Mouse (Mus musculus) small intestine, adult 2 months (tissue): Measurements from ENCODE around the gene Sema5a. TPM values are rescaled to one million over a fixed set of nuclear protein-coding genes. Genes with fewer than 3 reads are reported as not detected.

Experiments used
- H3K27ac ChIP-seq: fragments of 200-500 bp; 2 replicates; pipeline ENCODE4 v1.5.1; 2012; ENCODE audit warnings: low read depth, low read length, control low read depth, inconsistent platforms; ENCODE audit not compliant: insufficient read depth
- H3K27me3 ChIP-seq: fragments of 200-500 bp; 2 replicates; pipeline ENCODE4 v1.6.1; 2012; ENCODE audit warnings: mild to moderate bottlenecking, moderate library complexity, low read length, inconsistent platforms; ENCODE audit not compliant: control insufficient read depth, insufficient read depth
- H3K36me3 ChIP-seq: fragments of 200-500 bp; 2 replicates; pipeline ENCODE4 v1.6.1; 2012; ENCODE audit warnings: mild to moderate bottlenecking, low read length, control low read depth, inconsistent platforms; ENCODE audit not compliant: control insufficient read depth, insufficient read depth
- H3K4me1 ChIP-seq: fragments of 200-500 bp; 2 replicates; pipeline ENCODE4 v1.6.1; 2012; ENCODE audit warnings: low read length, inconsistent platforms, mixed read lengths; ENCODE audit not compliant: control insufficient read depth, insufficient read depth, insufficient read length
- H3K4me3 ChIP-seq: fragments of 200-500 bp; 2 replicates; pipeline ENCODE4 v1.5.1; 2012; ENCODE audit warnings: low read depth, mild to moderate bottlenecking, control low read depth, inconsistent platforms, low read length, moderate library complexity
- CTCF ChIP-seq: fragments of 200-500 bp; IDR thresholded peaks from 2 replicates; pipeline ENCODE4 v1.5.1; 2012; ENCODE audit warnings: low read depth, mild to moderate bottlenecking, control low read depth, inconsistent platforms, low read length, moderate library complexity, mixed read lengths; ENCODE audit not compliant: insufficient replicate concordance, insufficient read length; ENCODE audit errors: extremely low read depth
- POLR2A ChIP-seq: fragments of 200-500 bp; IDR thresholded peaks from 2 replicates; pipeline ENCODE4 v1.6.1; 2012; ENCODE audit warnings: low read depth, mild to moderate bottlenecking, control low read depth, inconsistent platforms, low read length, moderate library complexity
- WGBS: fragments of 180-500 bp; shearing (Covaris S2); methylation state at CpG from one replicate; pipeline ENCODE4 v1.1.7; 2018; 5-methylcytosine and 5-hydroxymethylcytosine counted together
- polyA plus RNA-seq: library from polyadenylated mRNA; depleted of rRNA; stranded (reverse); fragments of >200 nt; gene quantifications from 2 replicates; pipeline ENCODE4 v1.2.3, GENCODE M21; 2012

Sema5a gene
- polyA plus RNA-seq, 1 experiment, result 18.7 TPM

DNA sequence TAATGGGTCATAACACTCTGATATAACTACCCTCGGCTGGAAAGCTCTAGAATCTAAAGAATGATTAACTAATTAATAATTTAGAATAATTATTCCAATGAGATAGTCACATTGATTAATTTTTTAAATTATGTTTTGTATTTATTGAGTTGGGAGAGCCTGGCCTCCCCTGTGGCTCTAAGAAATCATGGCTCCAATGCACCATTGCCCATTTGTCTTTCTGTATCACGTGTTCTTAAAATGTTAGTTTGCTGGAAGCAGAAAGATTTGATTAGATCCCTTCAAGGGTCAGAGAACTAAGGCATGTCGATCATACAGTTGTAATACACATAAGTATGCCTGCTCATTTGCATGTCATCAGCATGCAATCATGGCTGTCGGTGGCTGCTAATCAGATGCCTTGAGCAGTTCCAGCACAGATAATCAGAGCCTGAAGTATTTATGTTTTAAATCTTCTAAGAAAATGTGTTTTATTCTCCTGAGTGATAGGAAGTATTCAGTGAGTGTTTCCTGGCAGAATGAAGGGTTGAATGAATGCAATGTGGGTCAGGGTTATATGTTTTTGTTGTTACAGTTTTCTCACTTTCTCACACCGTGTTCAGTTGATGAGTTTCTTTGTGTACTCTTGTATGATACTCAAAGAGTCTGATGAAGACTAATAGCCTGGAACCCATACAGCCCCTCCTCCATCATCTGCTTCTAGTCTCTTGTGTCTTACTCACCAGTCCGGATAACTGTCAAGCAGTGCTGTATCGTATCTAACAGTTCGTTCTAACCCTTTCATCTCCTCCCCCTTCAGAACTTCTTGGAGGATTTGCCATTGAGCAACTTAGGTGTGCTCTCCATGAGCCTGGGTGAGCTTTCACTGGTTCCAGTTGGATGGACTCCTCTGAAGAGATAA lies 240.7 kb downstream of the Sema5a start:
- no peaks in the 10 kb centered on the region for H3K4me1 ChIP-seq
- no peak overlapping the region for H3K27ac ChIP-seq
- 89% methylated on average over 8 of the region's 8 CpGs for WGBS
- no peaks in the 10 kb centered on the region for H3K36me3 ChIP-seq
- TF ChIP-seq POLR2A (no peak), CTCF (no peak)
- H3K4me3 ChIP-seq, result no peak overlapping the region
- no peaks in the 10 kb centered on the region for H3K27me3 ChIP-seq

DNA sequence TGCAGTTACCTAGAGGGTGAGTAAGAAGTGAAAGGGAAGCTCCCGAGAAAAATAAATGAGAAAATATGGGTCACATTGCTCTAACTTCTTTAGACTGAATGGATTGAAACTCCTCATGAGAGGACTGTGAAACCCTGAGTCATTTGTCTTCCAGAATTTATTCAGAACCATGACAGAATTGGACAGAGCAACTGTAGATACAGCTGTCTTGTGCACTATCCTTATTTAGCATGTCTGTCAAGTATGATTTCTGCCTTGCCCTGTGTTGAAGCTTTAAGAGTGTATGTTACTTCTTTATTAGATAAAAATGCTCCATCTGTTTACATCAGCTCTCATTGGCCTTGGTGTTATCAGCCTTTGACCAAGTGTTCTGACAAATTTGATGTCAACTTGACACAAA lies 243.4 kb downstream of the Sema5a start:
- H3K27me3 ChIP-seq, result no peaks in the 10 kb centered on the region
- H3K36me3 ChIP-seq, result no peaks in the 10 kb centered on the region
- no peaks in the 10 kb centered on the region for H3K4me1 ChIP-seq
- WGBS, result 59% methylated on average over 1 of the region's 1 CpGs
- H3K27ac ChIP-seq, result no peak overlapping the region
- no peak overlapping the region for H3K4me3 ChIP-seq
- TF ChIP-seq POLR2A, result no peak
- no peak for TF ChIP-seq CTCF

DNA sequence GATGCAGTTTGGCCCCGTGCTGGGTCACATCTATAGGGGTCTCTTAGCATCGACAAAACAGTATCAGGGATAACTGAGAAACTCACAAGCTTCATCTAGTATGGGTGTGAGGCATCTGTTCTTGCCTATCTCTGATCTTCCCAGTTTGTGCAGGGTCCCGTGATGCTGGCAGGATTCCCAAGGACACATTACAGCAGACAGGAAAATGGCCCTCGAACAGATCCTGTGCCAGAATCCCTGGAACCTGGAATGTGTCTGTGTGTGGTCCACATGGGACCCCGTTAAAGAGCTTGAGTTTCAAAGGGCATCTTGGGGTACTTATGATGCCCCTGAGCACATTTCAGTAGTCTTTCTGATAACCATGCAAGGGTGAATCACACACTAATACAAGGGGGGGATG lies 249.6 kb downstream of the Sema5a start:
- no peaks in the 10 kb centered on the region for H3K27me3 ChIP-seq
- no peaks in the 10 kb centered on the region for H3K4me1 ChIP-seq
- no peak for TF ChIP-seq POLR2A
- no peak for TF ChIP-seq CTCF
- no peak overlapping the region for H3K4me3 ChIP-seq
- H3K36me3 ChIP-seq, result 0 out of 2 replicates have a peak, but pooled peaks cover 2% of the 10 kb centered on the region
- WGBS, result 81% methylated on average over 5 of the region's 5 CpGs
- no peak overlapping the region for H3K27ac ChIP-seq

DNA sequence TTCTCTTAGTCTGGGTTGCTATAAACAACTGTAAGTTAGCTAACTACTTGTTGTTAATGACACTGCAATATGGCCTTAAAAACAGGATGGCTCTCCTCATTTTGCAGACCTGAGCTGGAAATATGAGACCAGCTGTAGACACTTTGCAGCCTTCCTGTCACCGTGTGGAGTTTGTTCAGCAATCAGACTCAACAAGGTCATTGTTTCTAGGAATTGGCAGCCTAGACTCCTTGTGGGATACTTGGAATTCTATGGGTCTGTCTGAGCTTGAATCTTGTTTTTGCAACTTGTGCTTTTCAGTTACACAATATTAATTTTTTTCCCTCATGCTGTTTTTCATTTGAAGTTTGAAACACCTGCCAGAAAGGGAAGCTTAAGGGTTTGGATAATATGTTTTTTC lies 250.3 kb downstream of the Sema5a start:
- Histone ChIP-seq H3K4me1 (no peaks in the 10 kb centered on the region), H3K4me3 (no peak overlapping the region), H3K27ac (no peak overlapping the region), H3K36me3 (0 out of 2 replicates have a peak, but pooled peaks cover 2% of the 10 kb centered on the region), H3K27me3 (no peaks in the 10 kb centered on the region)
- WGBS, result 26% methylated on average over 1 of the region's 1 CpGs
- no peak for TF ChIP-seq POLR2A
- TF ChIP-seq CTCF, result no peak

DNA sequence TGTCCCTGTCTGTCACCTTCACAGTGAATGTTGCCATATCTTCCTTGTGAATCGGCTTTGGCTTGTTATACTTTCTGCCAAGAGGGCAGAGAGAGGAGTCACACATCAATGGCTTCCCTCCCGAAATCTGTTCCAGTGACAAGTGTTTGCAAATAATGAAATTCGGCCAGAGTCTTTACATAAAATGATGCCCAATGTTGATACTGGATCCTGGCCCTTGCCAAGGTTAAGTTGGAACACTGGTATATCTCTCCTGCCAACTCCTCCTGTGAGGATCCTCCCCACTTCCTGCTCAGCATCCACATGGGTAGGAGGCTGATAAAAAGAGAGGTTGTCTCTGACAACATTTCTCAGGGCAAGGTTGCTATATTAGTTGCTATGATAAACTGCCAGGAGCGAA lies 252.3 kb downstream of the Sema5a start:
- Histone ChIP-seq H3K4me1 (no peaks in the 10 kb centered on the region), H3K36me3 (0 out of 2 replicates have a peak, but pooled peaks cover 2% of the 10 kb centered on the region), H3K4me3 (no peak overlapping the region), H3K27me3 (no peaks in the 10 kb centered on the region), H3K27ac (no peak overlapping the region)
- TF ChIP-seq POLR2A (no peak), CTCF (no peak)
- WGBS, result 76% methylated on average over 4 of the region's 4 CpGs

DNA sequence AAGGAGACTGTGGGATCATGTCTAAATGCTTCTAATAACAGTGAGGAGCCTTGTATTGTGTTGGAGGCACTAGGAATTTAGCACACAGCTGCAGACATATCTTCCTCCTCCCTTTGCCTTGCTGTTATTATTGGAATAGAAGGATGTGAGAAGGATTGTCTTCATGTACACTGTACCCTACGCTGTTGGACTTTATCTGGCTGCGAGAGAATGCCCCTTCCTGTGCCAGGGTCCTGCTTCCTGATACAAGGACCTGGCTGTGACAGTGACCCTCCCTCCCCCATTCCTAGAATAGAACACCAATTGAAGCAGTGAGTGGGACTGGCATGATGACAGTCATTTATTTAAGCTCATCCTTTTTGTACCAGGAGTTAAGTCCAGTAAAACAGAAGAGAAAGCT lies 261.3 kb downstream of the Sema5a start:
- Histone ChIP-seq H3K36me3 (no peaks in the 10 kb centered on the region), H3K27me3 (no peaks in the 10 kb centered on the region), H3K4me1 (no peaks in the 10 kb centered on the region), H3K4me3 (no peak overlapping the region), H3K27ac (no peak overlapping the region)
- TF ChIP-seq POLR2A, result no peak
- no peak for TF ChIP-seq CTCF
- WGBS, result 88% methylated on average over 2 of the region's 2 CpGs

DNA sequence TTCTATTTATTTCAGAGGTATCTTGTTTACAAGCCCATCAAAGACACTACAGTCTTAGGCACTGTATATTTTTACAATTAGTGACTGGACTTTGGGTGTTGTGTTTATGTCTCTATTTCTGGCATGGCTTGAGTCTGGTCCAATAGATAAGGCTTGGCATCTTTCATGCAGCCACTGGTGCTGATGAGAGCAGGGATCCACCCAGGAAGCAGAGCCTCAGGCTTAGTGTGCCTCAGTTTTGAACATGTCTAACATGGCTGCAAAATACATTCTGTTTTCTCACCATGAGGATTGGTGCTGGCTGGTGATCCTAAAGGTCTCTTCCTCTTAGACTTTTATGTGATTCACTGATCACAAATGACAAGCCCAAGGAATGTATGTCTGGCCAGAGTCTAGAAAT lies 263.7 kb downstream of the Sema5a start:
- H3K4me3 ChIP-seq, result no peak overlapping the region
- TF ChIP-seq CTCF (no peak), POLR2A (no peak)
- H3K4me1 ChIP-seq, result no peaks in the 10 kb centered on the region
- no peak overlapping the region for H3K27ac ChIP-seq
- no peaks in the 10 kb centered on the region for H3K36me3 ChIP-seq
- H3K27me3 ChIP-seq, result no peaks in the 10 kb centered on the region
